In the genomic region with DNA sequence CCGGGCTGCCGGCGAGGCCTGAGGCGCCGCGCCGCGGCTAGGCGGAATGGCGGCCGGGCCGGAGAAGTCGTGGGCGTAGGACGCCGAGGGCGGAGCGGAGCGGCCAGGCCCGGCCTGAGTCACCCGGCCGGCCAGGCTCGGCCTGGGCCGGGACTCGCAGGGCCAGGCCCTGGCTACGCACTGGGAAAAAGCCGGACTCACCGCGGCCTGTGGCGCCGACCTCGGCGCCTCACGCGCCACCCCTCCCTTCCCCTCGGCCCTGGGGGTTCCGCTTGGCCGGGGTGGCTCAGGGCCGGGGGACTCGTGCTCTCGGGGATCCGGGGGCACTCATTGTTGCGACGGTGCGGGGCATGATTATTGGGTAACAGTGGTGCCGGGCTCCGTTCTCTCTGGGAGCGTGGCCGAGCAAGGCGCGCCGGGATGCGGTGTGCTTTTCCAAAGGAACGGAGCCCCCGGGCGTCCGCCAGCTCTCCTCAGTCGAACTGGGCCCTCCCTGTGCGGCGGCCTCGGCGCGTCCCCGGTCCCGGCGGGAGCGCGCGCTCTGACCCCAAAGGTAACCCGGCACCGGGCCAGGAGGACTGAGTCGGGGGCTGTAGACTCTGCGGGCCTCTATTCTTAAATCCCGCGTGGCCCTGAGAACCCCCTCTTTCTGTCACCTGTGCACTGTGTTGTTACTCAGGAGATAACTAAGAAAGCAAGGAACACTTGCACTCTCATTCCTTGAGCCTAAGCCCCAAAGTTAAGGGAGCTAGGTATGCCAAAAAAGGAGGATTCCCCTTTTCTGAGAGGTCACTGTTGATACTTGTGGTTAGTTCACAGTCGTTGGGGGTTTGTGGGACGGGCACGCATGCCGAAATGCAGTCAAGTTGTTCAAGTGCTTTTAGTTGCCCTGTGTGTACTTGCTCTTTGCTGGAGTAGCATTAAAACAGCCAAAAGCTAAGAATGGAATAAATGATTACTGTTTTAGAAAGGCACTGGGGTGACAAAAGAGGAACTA, we compare ENCODE assay signal across 7 mouse cellular contexts. TPM values are rescaled to one million over a fixed set of nuclear protein-coding genes. Genes with fewer than 3 reads are reported as not detected.
DNase-seq lines count a peak whose midpoint lies in the region; ATAC-seq and TF ChIP-seq lines count a peak whose summit lies in the region.

No protein-coding gene starts in this region.

- H3K27me3 ChIP-seq in limb, embryonic 13.5 days = no peaks in the 10 kb centered on the region
- H3K27me3 ChIP-seq in midbrain, embryonic 15.5 days (replicated peaks) = no peaks in the 10 kb centered on the region
- H3K27me3 ChIP-seq in spleen, adult 2 months (ENCODE audit: control insufficient read depth, insufficient read depth, low read length) = no peaks in the 10 kb centered on the region

- no peak for TF ChIP-seq POLR2A in spleen, adult 2 months (IDR thresholded peaks at IDR 0.05; ENCODE audit: low read depth, low read length)

- WGBS in limb, embryonic 13.5 days = under 1% methylated on average over 73 of the region's 79 CpGs
- WGBS in midbrain, embryonic 15.5 days = under 1% methylated on average over 65 of the region's 79 CpGs
- under 1% methylated on average over 79 of the region's 79 CpGs for WGBS in spleen, adult 2 months

- peak overlapping the region; percentile 79 for H3K4me2 ChIP-seq in limb, embryonic 13.5 days (replicated peaks)
- H3K4me2 ChIP-seq in midbrain, embryonic 15.5 days = peak overlapping the region; percentile 81

- H3K9me3 ChIP-seq in limb, embryonic 13.5 days = no peaks in the 10 kb centered on the region
- H3K9me3 ChIP-seq in midbrain, embryonic 15.5 days = no peaks in the 10 kb centered on the region

- peak; percentile 74 for ATAC-seq in limb, embryonic 13.5 days (ENCODE audit: low FRiP score, low read depth)
- ATAC-seq in midbrain, embryonic 15.5 days (replicated peaks) = peak; percentile 85

- peak overlapping the region; percentile 98 for H3K27ac ChIP-seq in limb, embryonic 13.5 days
- peak overlapping the region; percentile 93 for H3K27ac ChIP-seq in midbrain, embryonic 15.5 days
- peak overlapping the region; percentile 96 for H3K27ac ChIP-seq in spleen, adult 2 months (ENCODE audit: insufficient read depth, low read length)

- H3K4me3 ChIP-seq in limb, embryonic 13.5 days = peak overlapping the region; percentile 96
- peak overlapping the region; percentile 66 for H3K4me3 ChIP-seq in midbrain, embryonic 15.5 days
- H3K4me3 ChIP-seq in spleen, adult 2 months (ENCODE audit: extremely low read depth, insufficient read depth, insufficient read length) = peak overlapping the region; percentile 82

- peak overlapping the region; percentile 99 for H3K9ac ChIP-seq in limb, embryonic 13.5 days
- H3K9ac ChIP-seq in midbrain, embryonic 15.5 days = peak overlapping the region; percentile 94

- peak; percentile 82 for DNase-seq in adrenal gland, postnatal 10 days
- peak; percentile 83 for DNase-seq in embryo, embryonic 9.5 days (ENCODE audit: extremely low spot score)
- peak; percentile 97 for DNase-seq in heart, adult 11 months
- peak; percentile 50 for DNase-seq in kidney, adult 11 months
- DNase-seq in spleen, adult 2 months (ENCODE audit: low read depth in 1 of 2, low spot score in 2 of 2) = peak in 1 of 2 experiments; percentile 36

- TF ChIP-seq CTCF in spleen, adult 2 months (IDR thresholded peaks at IDR 0.05; ENCODE audit: extremely low read depth, insufficient read depth, insufficient read length, insufficient replicate concordance) = no peak

- H3K36me3 ChIP-seq in limb, embryonic 13.5 days = no peaks in the 10 kb centered on the region
- no peaks in the 10 kb centered on the region for H3K36me3 ChIP-seq in midbrain, embryonic 15.5 days (replicated peaks)
- no peaks in the 10 kb centered on the region for H3K36me3 ChIP-seq in spleen, adult 2 months (ENCODE audit: control insufficient read depth, insufficient read depth, low read length)

- H3K4me1 ChIP-seq in limb, embryonic 13.5 days = peaks cover 29% of the 10 kb centered on the region
- H3K4me1 ChIP-seq in midbrain, embryonic 15.5 days = peaks cover 30% of the 10 kb centered on the region
- H3K4me1 ChIP-seq in spleen, adult 2 months (ENCODE audit: control insufficient read depth, insufficient read depth, insufficient read length) = peaks cover 3% of the 10 kb centered on the region

RNA-seq across cellular contexts. Expression of gene Cul1, which starts 1.7 kb away (rescaled TPM):
- 100 to 1,000 TPM in 1 of 2 experiments, 10 to 100 TPM in 1; 90.2 to 105 TPM for total RNA-seq in adrenal gland, postnatal 10 days (2021)
- 140 and 148 TPM in 2 replicates for polyA plus RNA-seq in limb, embryonic 13.5 days (2015; fragmentation: Nextera tagmentation; extraction: Ambion mirVana)
- polyA plus RNA-seq in midbrain, embryonic 15.5 days (2015; fragmentation: Nextera tagmentation; extraction: Ambion mirVana) = 122 and 126 TPM in 2 replicates
- polyA plus RNA-seq in spleen, adult 2 months (2012; rRNA removed) = 9.2 and 11.1 TPM in 2 replicates

Comparison
In these comparisons a context has a peak if more than half of its experiments do, and no peak if none do; other contexts are left out.
1. RNA of gene Cul1, which starts 1.7 kb away (polyA plus RNA-seq): 140 to 148 TPM in limb, embryonic 13.5 days and 122 to 126 TPM in midbrain, embryonic 15.5 days; 9.2 to 11.1 TPM in spleen, adult 2 months; every median in the first group is over 10 times any median in the second.
2. Peak in every context shown above with its lines, with median percentiles within 50 percentile points of each other: H3K27ac ChIP-seq and H3K4me3 ChIP-seq.